Mouse (Mus musculus): ENCODE data around the gene Gpx3.
"Not testable (repeated sequence)": the region's sequence is repeated elsewhere in the genome, so short reads cannot be mapped to it uniquely, and the experiment has no call there.

Gene Gpx3

GRCm38 (mm10) chr11:54902333-54903323 is at the start of gene Gpx3:
Gpx3 (plus strand) TSS chr11:54902453.
- DNase-seq (ENCODE audit: low spot score in 2 of 2) = peak in 1 of 2 experiments; percentile 49

GRCm38 (mm10) chr11:54858880-54859279 is 43.4 kb upstream of the Gpx3 start:
- DNase-seq (ENCODE audit: low spot score in 2 of 2) = not testable (repeated sequence)

- no peak for DNase-seq (ENCODE audit: low spot score in 2 of 2)
Measured at GRCm38 (mm10) chr11:54859322-54860165, 42.7 kb upstream of the Gpx3 start.

- peak; percentile 97 for DNase-seq (ENCODE audit: low spot score in 2 of 2)
Measured at GRCm38 (mm10) chr11:54860256-54861038, 41.8 kb upstream of the Gpx3 start, which contains the start of gene Lyrm7. Lyrm7 (minus strand) TSS chr11:54860916.

GRCm38 (mm10) chr11:54861471-54862420 is 40.5 kb upstream of the Gpx3 start:
- DNase-seq (ENCODE audit: low spot score in 2 of 2) = no peak

- DNase-seq (ENCODE audit: low spot score in 2 of 2) = peak in 1 of 2 experiments; percentile 66
Measured at GRCm38 (mm10) chr11:54862621-54863520, 39.4 kb upstream of the Gpx3 start.

- no peak for DNase-seq (ENCODE audit: low spot score in 2 of 2)
Measured at GRCm38 (mm10) chr11:54865330-54866085, 36.7 kb upstream of the Gpx3 start.

GRCm38 (mm10) chr11:54866119-54867048 is 35.9 kb upstream of the Gpx3 start, which contains the start of gene Hint1:
Hint1 (plus strand) TSS chr11:54866383.
- DNase-seq (ENCODE audit: low spot score in 2 of 2) = peak; percentile 82 to 93

- DNase-seq (ENCODE audit: low spot score in 2 of 2) = no peak
Measured at GRCm38 (mm10) chr11:54867049-54867385, 35.2 kb upstream of the Gpx3 start.

GRCm38 (mm10) chr11:54867903-54868434 is 34.3 kb upstream of the Gpx3 start:
- DNase-seq (ENCODE audit: low spot score in 2 of 2) = no peak

GRCm38 (mm10) chr11:54868445-54868844 is 33.8 kb upstream of the Gpx3 start:
- no peak for DNase-seq (ENCODE audit: low spot score in 2 of 2)

GRCm38 (mm10) chr11:54869318-54869717 is 32.9 kb upstream of the Gpx3 start:
- DNase-seq (ENCODE audit: low spot score in 2 of 2) = no peak

GRCm38 (mm10) chr11:54871831-54872537 is 30.3 kb upstream of the Gpx3 start:
- no peak for DNase-seq (ENCODE audit: low spot score in 2 of 2)

- DNase-seq (ENCODE audit: low spot score in 2 of 2) = no peak
Measured at GRCm38 (mm10) chr11:54876031-54876430, 26.2 kb upstream of the Gpx3 start.

- no peak for DNase-seq (ENCODE audit: low spot score in 2 of 2)
Measured at GRCm38 (mm10) chr11:54878893-54879292, 23.4 kb upstream of the Gpx3 start.

GRCm38 (mm10) chr11:54879434-54879833 is 22.8 kb upstream of the Gpx3 start:
- DNase-seq (ENCODE audit: low spot score in 2 of 2) = no peak
